Mouse (Mus musculus) lung, postnatal 0 days (tissue): ENCODE measurements around the gene Hist1h2bb.

Experiments used
- CTCF ChIP-seq: IDR thresholded peaks from 2 replicates; pipeline ENCODE4 v1.5.1; 2016; ENCODE audit warnings: antibody characterized with exemption, mild to moderate bottlenecking
- EP300 ChIP-seq: IDR thresholded peaks from 2 replicates; pipeline ENCODE4 v1.6.1; 2016; ENCODE audit warnings: antibody characterized with exemption, mild to moderate bottlenecking, control low read depth

DNA sequence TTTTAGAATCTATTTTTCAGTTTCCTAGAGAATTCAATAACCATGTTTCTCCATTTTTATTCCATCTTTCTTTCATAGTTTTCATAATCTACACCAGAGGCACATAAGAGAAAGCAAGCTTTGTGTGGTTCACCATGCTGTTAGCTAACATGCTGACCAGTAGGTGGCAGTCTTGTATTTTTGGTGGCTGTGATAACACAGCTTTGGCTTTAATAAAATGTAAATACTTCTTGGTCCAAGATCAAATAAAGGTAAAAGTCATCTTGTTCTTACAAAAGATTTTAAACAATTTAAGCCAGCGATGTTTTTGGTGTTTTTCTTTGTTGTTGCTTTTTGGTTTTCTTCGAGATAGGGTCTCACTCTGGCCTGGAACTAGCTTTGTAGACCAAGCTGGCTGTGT, 46.0 kb downstream of the Hist1h2bb start:
- TF ChIP-seq CTCF (peak; percentile 90), EP300 (no peak)
